Mouse (Mus musculus) c-Kit-positive CD71-negative TER-119-negative erythroid progenitor cells, embryonic 14.5 days (primary cell): ENCODE results near the gene Ap3s2.

Experiments
- DNase-seq: peaks from one replicate; pipeline ENCODE4 v3.0.0-alpha.2; 2013; ENCODE audit warnings: low read depth

Ap3s2 gene

GRCm38 (mm10) chr7:79888603-79889002 lies 31.8 kb downstream of the Ap3s2 start:
- DNase-seq: no peak

GRCm38 (mm10) chr7:79883613-79884334 lies 36.7 kb downstream of the Ap3s2 start:
- no peak for DNase-seq

- DNase-seq: no peak
Observed at GRCm38 (mm10) chr7:79881901-79882300, 38.5 kb downstream of the Ap3s2 start.

GRCm38 (mm10) chr7:79880998-79881397 lies 39.5 kb downstream of the Ap3s2 start:
- no peak for DNase-seq

- no peak for DNase-seq
Observed at GRCm38 (mm10) chr7:79880033-79880432, 40.4 kb downstream of the Ap3s2 start.

GRCm38 (mm10) chr7:79878455-79879025 lies 41.9 kb downstream of the Ap3s2 start:
- DNase-seq: no peak

- DNase-seq: no peak
Observed at GRCm38 (mm10) chr7:79873407-79873806, 47.0 kb downstream of the Ap3s2 start.

- DNase-seq: no peak
Observed at GRCm38 (mm10) chr7:79871797-79872345, 48.6 kb downstream of the Ap3s2 start.

- no peak for DNase-seq
Observed at GRCm38 (mm10) chr7:79869072-79869719, 51.3 kb downstream of the Ap3s2 start.

GRCm38 (mm10) chr7:79868475-79868874 lies 52.0 kb downstream of the Ap3s2 start:
- no peak for DNase-seq

GRCm38 (mm10) chr7:79867861-79868260 lies 52.6 kb downstream of the Ap3s2 start:
- no peak for DNase-seq

- no peak for DNase-seq
Observed at GRCm38 (mm10) chr7:79866294-79867000, 54.0 kb downstream of the Ap3s2 start.

- no peak for DNase-seq
Observed at GRCm38 (mm10) chr7:79861794-79862193, 58.7 kb downstream of the Ap3s2 start.

- no peak for DNase-seq
Observed at GRCm38 (mm10) chr7:79860811-79861210, 59.6 kb downstream of the Ap3s2 start, which contains the start of gene Anpep. Gene Anpep, minus strand, starts transcription at chr7:79861059.

- no peak for DNase-seq
Observed at GRCm38 (mm10) chr7:79858956-79859630, 61.4 kb downstream of the Ap3s2 start.

- DNase-seq: no peak
Observed at GRCm38 (mm10) chr7:79858202-79858934, 62.1 kb downstream of the Ap3s2 start.

GRCm38 (mm10) chr7:79856305-79856704 lies 64.1 kb downstream of the Ap3s2 start:
- DNase-seq: no peak

- DNase-seq: no peak
Observed at GRCm38 (mm10) chr7:79847456-79848451, 72.7 kb downstream of the Ap3s2 start.

GRCm38 (mm10) chr7:79846342-79846741 lies 74.1 kb downstream of the Ap3s2 start:
- no peak for DNase-seq
